Mouse (Mus musculus) gastrocnemius, adult 8-10 months (tissue): ENCODE data around the gene Gm28053. TPM values are rescaled to one million over a fixed set of nuclear protein-coding genes. Genes with fewer than 3 reads are reported as not detected.

Experiments used
- DNase-seq, 2 experiments: peaks; one replicate each; pipeline ENCODE4 v3.0.0; 2022; ENCODE audit warnings: low spot score in 2 of 2
- total RNA-seq, 4 experiments: library from RNA; stranded (reverse); gene quantifications; 2 replicates each; pipeline ENCODE4 v1.2.4; 2022

The Gm28053 gene
- total RNA-seq, 4 experiments from 2014 or later = 1.2 to 2.4 (median 1.4) TPM; not detected in 1

- DNase-seq = no peak
Observed at GRCm38 (mm10) chr6:48740501-48741169, 22.2 kb downstream of the Gm28053 start.

DNA sequence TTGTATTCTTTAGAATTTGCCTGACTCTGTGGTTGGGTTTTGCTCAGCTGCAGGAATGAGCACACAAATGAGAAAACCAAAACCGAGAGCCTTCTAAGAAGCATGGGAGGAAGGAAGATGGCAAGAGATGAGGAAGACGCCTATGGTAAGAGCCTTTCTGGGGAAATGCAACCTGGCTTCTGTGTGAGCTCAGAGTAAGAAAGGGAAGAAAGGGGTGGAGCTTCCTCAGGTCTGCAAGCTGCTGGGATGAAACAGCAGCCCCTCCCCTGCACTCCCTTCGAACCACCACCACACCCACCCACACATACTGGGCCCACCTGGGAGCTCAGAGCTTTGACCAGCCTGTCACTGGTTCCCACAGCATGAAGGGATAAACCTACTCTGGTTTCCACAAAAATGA, 22.9 kb downstream of the Gm28053 start:
- no peak for DNase-seq

GRCm38 (mm10) chr6:48741711-48742206, 23.4 kb downstream of the Gm28053 start:
- DNase-seq = no peak

GRCm38 (mm10) chr6:48742422-48743351, 24.3 kb downstream of the Gm28053 start:
- no peak for DNase-seq

DNA sequence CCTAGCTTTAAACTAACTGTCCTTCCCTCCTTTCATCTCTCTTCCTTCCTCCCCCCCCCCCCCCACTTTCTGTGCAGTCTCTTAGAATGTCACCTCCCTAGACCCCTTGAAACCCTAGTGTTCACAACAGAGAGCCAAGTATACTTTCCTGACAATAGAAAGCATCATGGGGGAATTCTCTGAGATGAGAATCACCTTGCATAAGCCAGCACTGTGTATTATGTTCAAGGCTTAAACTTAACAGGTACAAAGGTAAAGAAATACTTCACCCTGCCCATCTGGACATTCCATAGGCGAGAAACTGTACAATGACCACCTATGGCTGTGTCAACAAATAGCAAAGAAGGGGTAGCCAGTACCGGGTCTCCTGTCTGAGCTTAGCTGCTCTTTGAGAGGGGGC, 27.1 kb downstream of the Gm28053 start:
- DNase-seq = no peak

- DNase-seq = no peak
Observed at GRCm38 (mm10) chr6:48745959-48746889, 27.8 kb downstream of the Gm28053 start, which contains the start of gene Gimap5. Gene Gimap5 (plus strand): TSS chr6:48746197.

DNA sequence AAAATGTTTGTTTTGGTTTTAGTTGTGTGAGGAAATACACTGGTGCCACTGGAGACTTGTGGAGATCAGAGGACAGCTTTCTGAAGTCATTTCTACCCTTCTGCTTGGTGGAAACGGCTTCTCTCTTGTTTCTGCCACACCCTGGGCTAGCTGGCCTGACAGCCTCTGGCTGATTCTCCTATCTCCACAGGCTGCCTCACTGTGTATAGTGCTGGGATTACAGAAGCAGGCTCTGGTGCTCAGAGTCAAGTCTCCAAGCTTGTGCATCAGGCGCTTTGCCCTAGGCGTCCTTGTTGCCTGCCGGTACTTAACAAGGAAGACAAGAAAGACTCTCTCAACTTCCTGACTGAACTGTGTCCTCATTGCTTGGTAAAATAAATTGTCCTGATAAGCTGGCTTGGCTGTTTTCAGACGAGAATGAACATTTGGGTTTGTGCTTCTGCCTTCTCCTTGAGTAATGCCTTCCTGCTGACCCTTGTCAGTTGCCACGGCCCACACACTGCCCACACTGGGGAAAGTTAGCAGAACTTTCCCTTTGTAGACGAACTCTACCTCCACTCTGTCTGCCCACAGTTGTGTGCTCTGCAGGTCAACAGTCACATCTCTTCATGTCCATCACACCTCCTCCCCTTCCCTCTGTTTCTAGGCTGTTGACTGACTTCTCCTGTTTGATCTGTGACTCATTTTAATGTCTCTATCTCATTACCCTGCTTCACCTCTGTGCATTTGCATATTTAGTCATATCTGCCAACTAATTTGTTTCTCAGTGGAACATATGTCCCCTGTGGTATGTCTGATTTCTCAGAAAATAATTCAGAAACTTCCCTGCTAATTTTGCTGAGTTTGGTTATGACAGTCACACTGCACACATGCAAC, 28.9 kb downstream of the Gm28053 start:
- no peak for DNase-seq

GRCm38 (mm10) chr6:48763567-48764270, 45.3 kb downstream of the Gm28053 start:
- no peak for DNase-seq

- no peak for DNase-seq
Observed at GRCm38 (mm10) chr6:48764496-48764895, 46.1 kb downstream of the Gm28053 start.

DNA sequence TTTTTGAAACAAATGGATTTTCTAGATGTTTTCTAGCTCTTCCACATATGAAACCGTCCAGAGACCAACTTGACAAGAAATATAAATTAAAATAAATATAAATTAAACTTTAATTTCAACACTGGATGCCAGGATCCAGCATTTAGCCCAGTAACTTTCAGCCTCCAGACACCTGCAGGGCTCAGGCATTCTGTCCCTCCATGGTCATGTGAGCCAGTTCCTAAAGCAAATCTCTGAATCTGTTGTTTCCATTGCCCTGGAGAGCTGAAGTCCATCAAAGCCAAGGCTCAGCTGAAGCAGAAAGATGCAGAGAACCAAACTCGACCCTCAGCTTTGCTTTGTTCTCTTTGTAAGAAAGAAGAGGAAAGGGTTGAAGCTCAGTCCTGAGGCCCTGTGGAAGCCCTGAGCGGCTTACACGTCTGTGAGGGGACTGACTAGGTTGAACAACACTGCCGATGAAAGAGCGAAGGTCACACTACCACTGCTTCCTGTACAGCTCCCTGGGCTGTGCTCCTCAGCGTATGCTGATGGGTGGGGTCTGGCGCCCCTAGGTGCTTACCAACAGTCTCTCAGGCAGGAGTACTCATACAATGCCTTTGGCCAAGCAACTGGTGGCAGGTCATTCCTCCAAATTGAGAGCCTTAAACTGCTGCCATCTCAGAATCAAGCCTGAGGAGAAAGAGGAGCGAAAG, 49.9 kb downstream of the Gm28053 start:
- no peak for DNase-seq

DNA sequence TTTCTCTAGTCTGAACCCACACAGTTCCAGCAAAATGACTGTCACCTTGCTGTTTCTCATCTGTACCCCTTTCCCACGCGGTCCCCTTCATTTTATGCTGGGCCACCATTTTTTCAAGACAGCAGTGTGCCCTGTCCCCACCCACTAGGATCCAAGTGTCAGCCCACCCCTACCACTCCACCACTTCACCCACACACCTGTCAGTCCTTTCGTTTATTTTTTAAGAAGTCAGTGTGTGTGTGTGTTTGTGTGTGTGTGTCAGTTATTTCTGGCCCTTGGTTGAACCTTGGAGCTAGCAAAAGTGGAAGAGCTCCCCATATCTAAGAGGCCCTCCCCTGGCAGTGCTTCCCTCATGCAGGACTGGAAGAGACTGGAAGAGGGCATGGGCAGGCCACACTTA, 50.5 kb downstream of the Gm28053 start:
- DNase-seq = no peak

DNA sequence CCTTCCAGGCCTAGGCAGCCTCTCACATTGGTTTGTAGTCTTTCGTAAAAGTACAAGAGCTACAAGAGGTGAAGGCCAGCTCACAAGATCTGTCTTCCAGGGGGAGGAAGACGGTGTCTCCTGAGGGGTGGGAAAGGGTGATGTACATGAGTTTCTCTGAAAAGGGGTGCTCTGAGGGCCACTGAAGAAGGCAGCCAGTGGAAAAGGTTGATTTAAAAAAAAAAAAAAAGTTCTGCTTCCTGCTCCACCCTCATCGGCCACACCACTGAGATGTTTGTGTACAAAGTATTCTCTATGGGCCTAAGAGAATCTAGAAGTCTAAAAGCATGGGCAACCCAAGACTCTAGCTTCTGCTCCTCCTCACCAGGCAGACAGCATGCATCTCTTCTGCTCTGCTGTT, 52.3 kb downstream of the Gm28053 start, which contains the start of gene Gimap3:
Gimap3 (minus strand) TSS at position 156 of the 400 bp plus-strand sequence.
- DNase-seq = no peak

- peak; percentile 49 to 52 for DNase-seq
Observed at GRCm38 (mm10) chr6:48772030-48772429, 53.6 kb downstream of the Gm28053 start.

- DNase-seq = no peak
Observed at GRCm38 (mm10) chr6:48784406-48784805, 66.0 kb downstream of the Gm28053 start.

DNA sequence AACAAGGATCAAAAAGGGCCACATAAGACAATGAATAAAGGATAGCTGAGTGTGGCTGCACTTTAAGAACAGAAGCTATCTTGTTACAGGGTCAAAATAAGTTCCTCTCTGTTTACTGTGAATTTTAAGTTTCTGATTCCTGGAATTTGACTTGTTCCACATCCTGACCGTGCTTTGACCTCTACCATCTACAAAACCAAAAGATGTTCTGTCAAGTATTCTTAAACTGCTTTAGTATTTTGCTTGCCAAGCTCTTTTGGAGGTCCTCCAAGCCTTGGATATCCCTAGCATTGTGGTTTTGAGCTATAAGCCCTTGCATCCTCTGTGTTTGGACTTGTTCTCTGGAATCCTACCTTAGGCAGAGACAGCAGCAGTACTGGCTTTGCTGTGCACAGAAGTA, 66.8 kb downstream of the Gm28053 start:
- DNase-seq = peak; percentile 11 to 26

DNA sequence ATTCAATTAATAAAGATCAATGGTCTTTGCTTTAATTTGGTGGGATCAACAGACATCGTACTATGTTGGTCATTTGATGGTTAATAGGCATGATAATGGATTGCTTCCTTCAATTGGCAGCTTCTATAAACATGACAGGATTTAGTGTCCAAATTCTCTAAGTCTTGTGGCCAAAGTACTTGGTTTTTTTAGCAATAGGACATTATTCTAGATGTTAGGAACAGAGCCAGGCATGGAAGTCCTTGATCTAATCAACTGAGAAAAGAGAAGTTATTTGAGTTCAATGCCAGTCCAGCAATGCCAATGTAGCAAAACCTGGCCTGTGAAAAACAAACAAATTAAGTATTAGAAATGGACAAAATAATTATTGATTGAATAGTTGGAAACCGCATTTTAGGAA, 67.2 kb downstream of the Gm28053 start:
- DNase-seq = no peak

- DNase-seq = no peak
Observed at GRCm38 (mm10) chr6:48787867-48788266, 69.5 kb downstream of the Gm28053 start.

GRCm38 (mm10) chr6:48801897-48802296, 83.5 kb downstream of the Gm28053 start:
- no peak for DNase-seq
